Mouse (Mus musculus) small intestine, adult 2 months (tissue): ENCODE measurements at regions not wholly inside any gene's neighbourhood (a gene's known extent, or its start where the extent isn't known, plus 50 kb on each side); places are given as distances from the start of the nearest gene placed in this dataset.

Experiments used
- H3K27ac ChIP-seq: fragments of 200-500 bp; 2 replicates; pipeline ENCODE4 v1.5.1; 2012; ENCODE audit warnings: low read depth, low read length, control low read depth, inconsistent platforms; ENCODE audit not compliant: insufficient read depth
- H3K27me3 ChIP-seq: fragments of 200-500 bp; 2 replicates; pipeline ENCODE4 v1.6.1; 2012; ENCODE audit warnings: mild to moderate bottlenecking, moderate library complexity, low read length, inconsistent platforms; ENCODE audit not compliant: control insufficient read depth, insufficient read depth
- H3K36me3 ChIP-seq: fragments of 200-500 bp; 2 replicates; pipeline ENCODE4 v1.6.1; 2012; ENCODE audit warnings: mild to moderate bottlenecking, low read length, control low read depth, inconsistent platforms; ENCODE audit not compliant: control insufficient read depth, insufficient read depth
- H3K4me1 ChIP-seq: fragments of 200-500 bp; 2 replicates; pipeline ENCODE4 v1.6.1; 2012; ENCODE audit warnings: low read length, inconsistent platforms, mixed read lengths; ENCODE audit not compliant: control insufficient read depth, insufficient read depth, insufficient read length
- H3K4me3 ChIP-seq: fragments of 200-500 bp; 2 replicates; pipeline ENCODE4 v1.5.1; 2012; ENCODE audit warnings: low read depth, mild to moderate bottlenecking, control low read depth, inconsistent platforms, low read length, moderate library complexity
- CTCF ChIP-seq: fragments of 200-500 bp; IDR thresholded peaks from 2 replicates; pipeline ENCODE4 v1.5.1; 2012; ENCODE audit warnings: low read depth, mild to moderate bottlenecking, control low read depth, inconsistent platforms, low read length, moderate library complexity, mixed read lengths; ENCODE audit not compliant: insufficient replicate concordance, insufficient read length; ENCODE audit errors: extremely low read depth
- POLR2A ChIP-seq: fragments of 200-500 bp; IDR thresholded peaks from 2 replicates; pipeline ENCODE4 v1.6.1; 2012; ENCODE audit warnings: low read depth, mild to moderate bottlenecking, control low read depth, inconsistent platforms, low read length, moderate library complexity
- WGBS: fragments of 180-500 bp; shearing (Covaris S2); methylation state at CpG from one replicate; pipeline ENCODE4 v1.1.7; 2018; 5-methylcytosine and 5-hydroxymethylcytosine counted together

- Histone ChIP-seq H3K36me3 (no peaks in the 10 kb centered on the region), H3K27ac (no peak overlapping the region), H3K4me1 (no peaks in the 10 kb centered on the region), H3K4me3 (no peak overlapping the region), H3K27me3 (no peaks in the 10 kb centered on the region)
- TF ChIP-seq POLR2A (no peak), CTCF (no peak)
- 45% methylated on average over 3 of the region's 3 CpGs for WGBS
Observed at GRCm38 (mm10) chr9:85112928-85113327, 199.6 kb upstream of the Gm11114 start.

GRCm38 (mm10) chr9:85114234-85114633, 198.3 kb upstream of the Gm11114 start:
- H3K27me3 ChIP-seq, result no peaks in the 10 kb centered on the region
- 42% methylated on average over 2 of the region's 2 CpGs for WGBS
- no peaks in the 10 kb centered on the region for H3K4me1 ChIP-seq
- H3K36me3 ChIP-seq, result no peaks in the 10 kb centered on the region
- H3K4me3 ChIP-seq, result no peak overlapping the region
- no peak for TF ChIP-seq POLR2A
- no peak for TF ChIP-seq CTCF
- H3K27ac ChIP-seq, result no peak overlapping the region

- Histone ChIP-seq H3K4me1 (no peaks in the 10 kb centered on the region), H3K27ac (no peak overlapping the region), H3K27me3 (no peaks in the 10 kb centered on the region), H3K36me3 (no peaks in the 10 kb centered on the region), H3K4me3 (no peak overlapping the region)
- 44% methylated on average over 1 of the region's 1 CpGs for WGBS
- no peak for TF ChIP-seq CTCF
- TF ChIP-seq POLR2A, result no peak
Observed at GRCm38 (mm10) chr9:85120061-85120460, 192.5 kb upstream of the Gm11114 start.

- Histone ChIP-seq H3K4me1 (no peaks in the 10 kb centered on the region), H3K27me3 (no peaks in the 10 kb centered on the region), H3K27ac (peak overlapping the region; percentile 47; the same call in 1 of the 2 replicates), H3K36me3 (no peaks in the 10 kb centered on the region), H3K4me3 (no peak overlapping the region)
- TF ChIP-seq CTCF (no peak), POLR2A (no peak)
Observed at GRCm38 (mm10) chr9:85121059-85121458, 191.5 kb upstream of the Gm11114 start.

GRCm38 (mm10) chr9:85123706-85124105, 188.9 kb upstream of the Gm11114 start:
- Histone ChIP-seq H3K36me3 (no peaks in the 10 kb centered on the region), H3K4me1 (no peaks in the 10 kb centered on the region), H3K27me3 (no peaks in the 10 kb centered on the region), H3K4me3 (no peak overlapping the region), H3K27ac (no peak overlapping the region)
- 61% methylated on average over 3 of the region's 3 CpGs for WGBS
- TF ChIP-seq CTCF (no peak), POLR2A (no peak)

GRCm38 (mm10) chr9:85125775-85126174, 186.8 kb upstream of the Gm11114 start:
- whole genome bisulfite sequencing, result 50% methylated on average over 4 of the region's 4 CpGs
- Histone ChIP-seq H3K4me3 (no peak overlapping the region), H3K27me3 (no peaks in the 10 kb centered on the region), H3K27ac (no peak overlapping the region), H3K36me3 (no peaks in the 10 kb centered on the region), H3K4me1 (no peaks in the 10 kb centered on the region)
- TF ChIP-seq CTCF (no peak), POLR2A (no peak)

- H3K4me3 ChIP-seq, result no peak overlapping the region
- H3K36me3 ChIP-seq, result no peaks in the 10 kb centered on the region
- no peaks in the 10 kb centered on the region for H3K4me1 ChIP-seq
- 76% methylated on average over 6 of the region's 6 CpGs for WGBS
- no peaks in the 10 kb centered on the region for H3K27me3 ChIP-seq
- TF ChIP-seq CTCF (no peak), POLR2A (no peak)
- no peak overlapping the region for H3K27ac ChIP-seq
Observed at GRCm38 (mm10) chr9:85126541-85126940, 186.0 kb upstream of the Gm11114 start.

GRCm38 (mm10) chr9:85127107-85127506, 185.5 kb upstream of the Gm11114 start:
- no peak overlapping the region for H3K27ac ChIP-seq
- no peak for TF ChIP-seq CTCF
- no peak for TF ChIP-seq POLR2A
- H3K4me1 ChIP-seq, result no peaks in the 10 kb centered on the region
- WGBS, result 71% methylated on average over 4 of the region's 4 CpGs
- H3K4me3 ChIP-seq, result no peak overlapping the region
- no peaks in the 10 kb centered on the region for H3K27me3 ChIP-seq
- H3K36me3 ChIP-seq, result no peaks in the 10 kb centered on the region
